Mouse (Mus musculus) C3H10T1/2 (cell line): Measurements from ENCODE around the gene Ssxb5. TPM values are rescaled to one million over a fixed set of nuclear protein-coding genes. Genes with fewer than 3 reads are reported as not detected.

ENCODE experiments used
- polyA plus RNA-seq, 2 experiments: library from polyadenylated mRNA; unstranded; fragments of >200 nt; fragmentation: generic; extraction: Trizol; gene quantifications; one replicate each; pipeline ENCODE4 v1.2.1; 2012; ENCODE audit warnings: missing spikeins in 2 of 2

Ssxb5 gene
- polyA plus RNA-seq = not detected

DNA sequence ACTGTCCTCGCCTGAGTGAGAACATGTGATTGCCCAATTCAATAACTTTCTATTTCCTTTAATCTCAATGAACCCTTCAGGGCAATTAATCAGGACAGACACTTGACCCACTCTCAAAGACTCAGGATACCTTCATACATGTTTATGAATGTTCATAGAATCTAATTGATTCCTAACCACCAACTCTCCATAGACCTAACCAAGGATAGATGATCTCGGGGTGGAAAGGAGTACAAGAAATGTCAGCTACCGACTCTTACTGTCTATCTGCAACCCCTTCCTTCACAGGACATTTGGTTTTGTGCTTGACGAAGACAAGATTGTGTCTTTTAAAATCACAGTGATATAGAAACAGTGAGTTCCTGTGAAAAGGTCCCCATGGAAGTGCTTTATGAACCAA lies at the start of gene Ssxb5:
Gene Ssxb5 (plus strand): TSS at position 301 of the 400 bp plus-strand sequence.

GRCm38 (mm10) chrX:8843694-8844093 lies 40.2 kb downstream of the Ssxb5 start, which contains the start of gene Gm6592:
Gene Gm6592 (plus strand): TSS chrX:8843994.

Other genes with a start within 250 kb of the Ssxb5 start
- gene Ssxb3, start 211.9 kb upstream of the Ssxb5 start, polyA plus RNA-seq = not detected
- not detected for gene Ssxb8, start 112.8 kb upstream of the Ssxb5 start, polyA plus RNA-seq
- gene Ssx9, start 55.3 kb upstream of the Ssxb5 start, polyA plus RNA-seq = not detected
- not detected for gene Gm6592, start 40.3 kb downstream of the Ssxb5 start, polyA plus RNA-seq
- under 1 TPM in 1 of 2 experiments, not detected in 1; 0.15 TPM for gene Gm5751, start 70.6 kb downstream of the Ssxb5 start, polyA plus RNA-seq
- 1 to 10 TPM; 1.2 to 4.9 TPM for gene B630019K06Rik, start 88.7 kb downstream of the Ssxb5 start, polyA plus RNA-seq
- not detected for gene Fthl17b, start 159.3 kb downstream of the Ssxb5 start, polyA plus RNA-seq
- not detected for gene Fthl17c, start 172.9 kb downstream of the Ssxb5 start, polyA plus RNA-seq
- gene Fthl17d, start 183.1 kb downstream of the Ssxb5 start, polyA plus RNA-seq = under 1 TPM in 1 of 2 experiments, not detected in 1; 0.06 TPM
- gene Fthl17e, start 229.8 kb downstream of the Ssxb5 start, polyA plus RNA-seq = under 1 TPM; 0.05 to 0.07 TPM